ENCODE assay signal across 9 mouse cellular contexts in genomic region chr9:43141839-43142238, GRCm38 (mm10). TPM values are rescaled to one million over a fixed set of nuclear protein-coding genes. Genes with fewer than 3 reads are reported as not detected.
DNase-seq lines count a peak whose midpoint lies in the region; ATAC-seq and TF ChIP-seq lines count a peak whose summit lies in the region.
"Had no signal": no experiment of that assay in that cellular context is flagged by ENCODE, and none has a peak within 500 bp of the region (broad histone marks: within the 10 kb centered on the region; RNA-seq: fewer than 3 reads in every experiment).

No protein-coding gene starts in this region.

- DNase-seq in kidney, adult 11 months, result peak; percentile 38
- DNase-seq in adrenal gland, postnatal 14 days, result peak; percentile 84
- DNase-seq in embryo, embryonic 11 days, result peak; percentile 84
- peak; percentile 84 for DNase-seq in hindbrain, postnatal 0 days (ENCODE audit: low spot score)
- peak; percentile 78 for DNase-seq in left cerebral cortex, postnatal 25 days (ENCODE audit: low spot score in 2 of 2)
- peak; percentile 77 for DNase-seq in neural tube, embryonic 11.5 days (ENCODE audit: low spot score)
- peak; percentile 41 for DNase-seq in thymus, postnatal 14 days

- no peaks in the 10 kb centered on the region for H3K27me3 ChIP-seq in kidney, embryonic 15.5 days
- H3K27me3 ChIP-seq in hindbrain, postnatal 0 days (ENCODE audit: insufficient read depth, low read length), result no peaks in the 10 kb centered on the region
- H3K27me3 ChIP-seq in neural tube, embryonic 11.5 days (ENCODE audit: control insufficient read depth, insufficient read depth, low read length), result no peaks in the 10 kb centered on the region
- H3K27me3 ChIP-seq: embryonic facial prominence, embryonic 13.5 days had no signal

- H3K4me1 ChIP-seq in kidney, embryonic 15.5 days, result peaks cover 6% of the 10 kb centered on the region; the same call in 1 of the 2 replicates
- H3K4me1 ChIP-seq in hindbrain, postnatal 0 days (ENCODE audit: insufficient read depth, low read length), result no peaks in the 10 kb centered on the region
- H3K4me1 ChIP-seq in neural tube, embryonic 11.5 days (ENCODE audit: control insufficient read depth, insufficient read depth, low read length), result no peaks in the 10 kb centered on the region
- H3K4me1 ChIP-seq: embryonic facial prominence, embryonic 13.5 days had no signal

- TF ChIP-seq CTCF in hindbrain, postnatal 0 days (IDR thresholded peaks at IDR 0.05; ENCODE audit: low read depth), result peak; percentile 96

- 3% methylated on average over 4 of the region's 4 CpGs for WGBS in kidney, embryonic 15.5 days
- WGBS in hindbrain, postnatal 0 days, result 5% methylated on average over 4 of the region's 4 CpGs
- WGBS in neural tube, embryonic 11.5 days, result 14% methylated on average over 4 of the region's 4 CpGs

- H3K4me2 ChIP-seq in kidney, embryonic 15.5 days, result no peak overlapping the region
- H3K4me2 ChIP-seq in hindbrain, postnatal 0 days (ENCODE audit: low read depth, low read length), result no peak overlapping the region
- no peak overlapping the region for H3K4me2 ChIP-seq in neural tube, embryonic 11.5 days (ENCODE audit: low read depth)
- H3K4me2 ChIP-seq: embryonic facial prominence, embryonic 13.5 days had no signal

- no peak; the same call in 1 of the 2 replicates for ATAC-seq in kidney, embryonic 15.5 days (replicated peaks; ENCODE audit: low FRiP score)
- 0 out of 2 replicates have a peak, but pooled peaks have one; percentile 58 for ATAC-seq in hindbrain, postnatal 0 days
- no peak for ATAC-seq in neural tube, embryonic 11.5 days (ENCODE audit: insufficient read depth, low FRiP score, low TSS enrichment)

- H3K27ac ChIP-seq in kidney, embryonic 15.5 days, result no peak overlapping the region
- H3K27ac ChIP-seq in hindbrain, postnatal 0 days, result no peak overlapping the region
- H3K27ac ChIP-seq in neural tube, embryonic 11.5 days (ENCODE audit: low read depth, low read length), result no peak overlapping the region
- H3K27ac ChIP-seq: embryonic facial prominence, embryonic 13.5 days had no signal

- intact Hi-C loops in left cerebral cortex, postnatal 25 days (cut with DNase I), result loop anchor here (1.0 kb wide), 2 partner anchors 69 to 142 kb away; no protein-coding TSS in a partner anchor

- H3K36me3 ChIP-seq in kidney, embryonic 15.5 days, result no peaks in the 10 kb centered on the region
- H3K36me3 ChIP-seq in hindbrain, postnatal 0 days (ENCODE audit: insufficient read depth, low read length), result no peaks in the 10 kb centered on the region
- H3K36me3 ChIP-seq in neural tube, embryonic 11.5 days (ENCODE audit: control insufficient read depth, insufficient read depth, low read length), result no peaks in the 10 kb centered on the region
- H3K36me3 ChIP-seq: embryonic facial prominence, embryonic 13.5 days had no signal

- no peak overlapping the region for H3K9ac ChIP-seq in kidney, embryonic 15.5 days
- no peak overlapping the region for H3K9ac ChIP-seq in hindbrain, postnatal 0 days (replicated peaks; ENCODE audit: low read length)
- H3K9ac ChIP-seq in neural tube, embryonic 11.5 days (ENCODE audit: low read length), result no peak overlapping the region

- no peaks in the 10 kb centered on the region for H3K9me3 ChIP-seq in kidney, embryonic 15.5 days (replicated peaks)
- no peaks in the 10 kb centered on the region for H3K9me3 ChIP-seq in hindbrain, postnatal 0 days (ENCODE audit: low read length)
- H3K9me3 ChIP-seq in neural tube, embryonic 11.5 days (ENCODE audit: control insufficient read depth, low read length), result no peaks in the 10 kb centered on the region
- H3K9me3 ChIP-seq: embryonic facial prominence, embryonic 13.5 days had no signal

- no peak overlapping the region for H3K4me3 ChIP-seq in kidney, embryonic 15.5 days (replicated peaks)
- H3K4me3 ChIP-seq in hindbrain, postnatal 0 days (ENCODE audit: low read length), result no peak overlapping the region
- H3K4me3 ChIP-seq in neural tube, embryonic 11.5 days (ENCODE audit: low read depth, low read length), result no peak overlapping the region
- H3K4me3 ChIP-seq: embryonic facial prominence, embryonic 13.5 days had no signal

RNA-seq across cellular contexts. Expression of gene Tmem136, which starts 25.5 kb away (rescaled TPM):
- 7.5 and 8.6 TPM in 2 replicates for polyA plus RNA-seq in kidney, embryonic 15.5 days (2015; fragmentation: Nextera tagmentation; extraction: Ambion mirVana)
- 4.5 and 5.2 TPM in 2 replicates for total RNA-seq in adrenal gland, postnatal 14 days (2021)
- 11.6 and 14.4 TPM in 2 replicates for total RNA-seq in hindbrain, postnatal 0 days (2014; rRNA removed)
- polyA plus RNA-seq in hindbrain, postnatal 0 days (2015; fragmentation: Nextera tagmentation; extraction: Ambion mirVana), result 8.4 and 8.8 TPM in 2 replicates
- 10 to 100 TPM; 17.0 to 19.0 TPM for total RNA-seq in left cerebral cortex, postnatal 25 days (2021)
- 16.2 and 17.8 TPM in 2 replicates for polyA plus RNA-seq in neural tube, embryonic 11.5 days (2014; fragmentation: Nextera tagmentation; extraction: Ambion mirVana)

RNA-seq across cellular contexts. Expression of gene Arhgef12, which starts 34.8 kb away (rescaled TPM):
- polyA plus RNA-seq in kidney, embryonic 15.5 days (2015; fragmentation: Nextera tagmentation; extraction: Ambion mirVana), result 14.6 and 15.5 TPM in 2 replicates
- total RNA-seq in adrenal gland, postnatal 14 days (2021), result 115 and 123 TPM in 2 replicates
- 86.0 and 116 TPM in 2 replicates for total RNA-seq in hindbrain, postnatal 0 days (2014; rRNA removed)
- 14.0 and 14.9 TPM in 2 replicates for polyA plus RNA-seq in hindbrain, postnatal 0 days (2015; fragmentation: Nextera tagmentation; extraction: Ambion mirVana)
- total RNA-seq in left cerebral cortex, postnatal 25 days (2021), result 100 to 1,000 TPM; 149 to 163 TPM
- 10.3 and 12.3 TPM in 2 replicates for polyA plus RNA-seq in neural tube, embryonic 11.5 days (2014; fragmentation: Nextera tagmentation; extraction: Ambion mirVana)
